ENCODE assay signal across 16 mouse cellular contexts in the genomic region with DNA sequence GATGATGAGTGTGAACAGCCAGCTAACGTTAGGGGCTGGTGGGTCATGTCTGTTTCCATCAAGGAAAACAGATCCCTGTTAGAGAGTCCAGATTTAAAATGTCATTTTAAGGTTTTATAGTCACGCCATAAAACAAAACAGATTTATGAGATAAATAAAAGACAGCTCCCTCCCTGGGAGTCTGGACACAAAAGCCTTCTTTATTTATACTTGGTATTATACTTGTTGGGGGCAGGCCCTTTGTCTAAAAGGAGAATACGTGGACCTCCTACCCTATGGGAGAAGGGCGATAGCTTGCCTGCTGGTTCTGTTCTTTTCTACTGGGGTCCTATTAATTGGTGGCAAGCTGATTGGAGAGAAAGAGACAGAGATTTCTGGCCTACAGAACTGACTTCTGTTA.
DNase-seq lines count a peak whose midpoint lies in the region; ATAC-seq and TF ChIP-seq lines count a peak whose summit lies in the region.
"Had no signal": no experiment of that assay in that cellular context is flagged by ENCODE, and none has a peak within 500 bp of the region (broad histone marks: within the 10 kb centered on the region; RNA-seq: fewer than 3 reads in every experiment).

No protein-coding gene starts in this region.

- ATAC-seq in forebrain, embryonic 15.5 days (replicated peaks): 0 out of 2 replicates have a peak, but pooled peaks have one; percentile 15
- no peak for ATAC-seq in forebrain, postnatal 0 days
- peak; percentile 88 for ATAC-seq in kidney, embryonic 16.5 days (ENCODE audit: low FRiP score, low TSS enrichment)
- ATAC-seq in limb, embryonic 11.5 days (ENCODE audit: insufficient number of reproducible peaks, low FRiP score, low TSS enrichment, low read depth): no peak
- no peak for ATAC-seq in erythroid progenitor cell, adult 5-6 weeks (replicated peaks; ENCODE audit: low FRiP score, poor library complexity, severe bottlenecking)

- no peak overlapping the region for H3K9ac ChIP-seq in forebrain, embryonic 15.5 days (replicated peaks)
- H3K9ac ChIP-seq in forebrain, postnatal 0 days: no peak overlapping the region
- no peak overlapping the region for H3K9ac ChIP-seq in kidney, embryonic 16.5 days (replicated peaks; ENCODE audit: low read length)
- H3K9ac ChIP-seq in limb, embryonic 11.5 days (ENCODE audit: low read length): no peak overlapping the region
- H3K9ac ChIP-seq: embryonic facial prominence, embryonic 13.5 days; heart, embryonic 13.5 days; hindbrain, embryonic 15.5 days had no signal

- H3K36me3 ChIP-seq in forebrain, embryonic 15.5 days: no peaks in the 10 kb centered on the region
- no peaks in the 10 kb centered on the region for H3K36me3 ChIP-seq in forebrain, postnatal 0 days (ENCODE audit: insufficient read depth)
- no peaks in the 10 kb centered on the region for H3K36me3 ChIP-seq in kidney, embryonic 16.5 days (ENCODE audit: insufficient read depth, low read length)
- no peaks in the 10 kb centered on the region for H3K36me3 ChIP-seq in limb, embryonic 11.5 days (ENCODE audit: control insufficient read depth, insufficient read depth, low read length)
- H3K36me3 ChIP-seq: embryonic facial prominence, embryonic 13.5 days; heart, embryonic 13.5 days; hindbrain, embryonic 15.5 days had no signal

- H3K4me3 ChIP-seq in forebrain, embryonic 15.5 days: no peak overlapping the region
- H3K4me3 ChIP-seq in forebrain, postnatal 0 days (ENCODE audit: low read depth, low read length): no peak overlapping the region
- H3K4me3 ChIP-seq in kidney, embryonic 16.5 days (ENCODE audit: low read length): no peak overlapping the region
- H3K4me3 ChIP-seq in limb, embryonic 11.5 days (ENCODE audit: low read depth, low read length): no peak overlapping the region
- H3K4me3 ChIP-seq: embryonic facial prominence, embryonic 13.5 days; heart, embryonic 13.5 days; hindbrain, embryonic 15.5 days had no signal

- no peak overlapping the region for H3K4me2 ChIP-seq in forebrain, embryonic 15.5 days (replicated peaks)
- H3K4me2 ChIP-seq in forebrain, postnatal 0 days (ENCODE audit: low read depth): no peak overlapping the region
- H3K4me2 ChIP-seq in kidney, embryonic 16.5 days (replicated peaks; ENCODE audit: low read depth, low read length): no peak overlapping the region
- H3K4me2 ChIP-seq in limb, embryonic 11.5 days (ENCODE audit: low read depth, severe bottlenecking): no peak overlapping the region
- H3K4me2 ChIP-seq: embryonic facial prominence, embryonic 13.5 days; heart, embryonic 13.5 days; hindbrain, embryonic 15.5 days had no signal

- no peaks in the 10 kb centered on the region for H3K9me3 ChIP-seq in forebrain, embryonic 15.5 days
- no peaks in the 10 kb centered on the region for H3K9me3 ChIP-seq in forebrain, postnatal 0 days (ENCODE audit: low read length)
- H3K9me3 ChIP-seq in kidney, embryonic 16.5 days (ENCODE audit: low read length): no peaks in the 10 kb centered on the region
- no peaks in the 10 kb centered on the region for H3K9me3 ChIP-seq in limb, embryonic 11.5 days (ENCODE audit: control insufficient read depth, low read length)
- H3K9me3 ChIP-seq: embryonic facial prominence, embryonic 13.5 days; heart, embryonic 13.5 days; hindbrain, embryonic 15.5 days had no signal

- H3K27me3 ChIP-seq in forebrain, embryonic 15.5 days: no peaks in the 10 kb centered on the region
- no peaks in the 10 kb centered on the region for H3K27me3 ChIP-seq in forebrain, postnatal 0 days (ENCODE audit: insufficient read depth, low read length)
- H3K27me3 ChIP-seq in kidney, embryonic 16.5 days (ENCODE audit: insufficient read depth, low read length): no peaks in the 10 kb centered on the region
- no peaks in the 10 kb centered on the region for H3K27me3 ChIP-seq in limb, embryonic 11.5 days (ENCODE audit: control insufficient read depth, insufficient read depth, low read length)
- H3K27me3 ChIP-seq: embryonic facial prominence, embryonic 13.5 days; heart, embryonic 13.5 days; hindbrain, embryonic 15.5 days had no signal

- H3K4me1 ChIP-seq in forebrain, embryonic 15.5 days: peaks cover 21% of the 10 kb centered on the region
- peaks cover 11% of the 10 kb centered on the region; the same call in 1 of the 2 replicates for H3K4me1 ChIP-seq in forebrain, postnatal 0 days (ENCODE audit: insufficient read depth)
- peaks cover 17% of the 10 kb centered on the region for H3K4me1 ChIP-seq in kidney, embryonic 16.5 days (ENCODE audit: insufficient read depth, low read length)
- peaks cover 15% of the 10 kb centered on the region for H3K4me1 ChIP-seq in limb, embryonic 11.5 days (ENCODE audit: control insufficient read depth, insufficient read depth, low read length)
- H3K4me1 ChIP-seq: embryonic facial prominence, embryonic 13.5 days had no signal

- DNase-seq in forebrain, postnatal 0 days: no peak
- no peak for DNase-seq in kidney, postnatal 10 days
- no peak for DNase-seq in limb, embryonic 11.5 days (ENCODE audit: low spot score)
- DNase-seq: adrenal gland, adult 2 months; adrenal gland, postnatal 25 days; cerebellum, adult 18-20 months; cerebellum, adult 9-11 months; cerebellum, postnatal 36 days; gastrocnemius, postnatal 14 days; heart, postnatal 36 days had no signal

- peak overlapping the region; percentile 28; the same call in 1 of the 2 replicates for H3K27ac ChIP-seq in forebrain, embryonic 15.5 days (replicated peaks)
- no peak overlapping the region for H3K27ac ChIP-seq in forebrain, postnatal 0 days (ENCODE audit: low read depth, low read length)
- no peak overlapping the region for H3K27ac ChIP-seq in kidney, embryonic 16.5 days (ENCODE audit: low read length)
- 0 out of 2 replicates have a peak overlapping the region, but pooled peaks have one; percentile 26 for H3K27ac ChIP-seq in limb, embryonic 11.5 days (replicated peaks; ENCODE audit: low read depth, low read length)
- H3K27ac ChIP-seq: embryonic facial prominence, embryonic 13.5 days; heart, embryonic 13.5 days; hindbrain, embryonic 15.5 days had no signal

- WGBS in forebrain, embryonic 15.5 days: 17% methylated on average over 4 of the region's 4 CpGs
- WGBS in forebrain, postnatal 0 days: 31% methylated on average over 4 of the region's 4 CpGs
- WGBS in kidney, embryonic 16.5 days: 23% methylated on average over 4 of the region's 4 CpGs
- 22% methylated on average over 4 of the region's 4 CpGs for WGBS in limb, embryonic 11.5 days

- TF ChIP-seq CTCF in forebrain, postnatal 0 days (IDR thresholded peaks at IDR 0.05; ENCODE audit: low read depth): no peak

Comparison
In these comparisons a context has a peak if more than half of its experiments do, and no peak if none do; other contexts are left out.
1. ATAC-seq: peak in forebrain, embryonic 15.5 days (single experiment) and kidney, embryonic 16.5 days (single experiment); none in forebrain, postnatal 0 days (single experiment), limb, embryonic 11.5 days (single experiment) and erythroid progenitor cell, adult 5-6 weeks (single experiment).
2. H3K27ac ChIP-seq: peak in forebrain, embryonic 15.5 days (single experiment) and limb, embryonic 11.5 days (single experiment); none in forebrain, postnatal 0 days (single experiment) and kidney, embryonic 16.5 days (single experiment).